Mouse (Mus musculus): ENCODE measurements around the gene Mpped2.

DNA sequence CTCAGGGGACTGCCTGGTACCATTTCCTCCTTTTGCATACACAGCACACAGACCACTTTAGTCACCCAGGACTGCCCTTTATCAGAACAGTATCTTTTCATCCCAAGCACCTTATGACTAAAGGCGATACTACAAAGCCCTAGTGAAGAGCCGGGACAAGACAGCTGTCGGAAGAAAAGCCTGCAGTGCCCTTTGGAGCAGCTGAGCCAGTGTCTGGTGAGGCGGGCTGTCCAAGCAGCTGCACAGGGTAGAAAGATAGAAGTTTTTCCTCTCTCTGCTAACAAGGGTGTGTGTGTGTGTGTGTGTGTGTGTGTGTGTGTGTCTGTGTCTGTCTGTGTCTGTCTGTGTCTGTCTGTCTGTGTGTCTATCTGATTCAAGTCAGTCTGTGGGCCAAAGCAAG, 161.1 kb downstream of the Mpped2 start:
- no peak for TF ChIP-seq POLR2A (IDR thresholded peaks at IDR 0.05; ENCODE audit: control insufficient read depth in 1 of 2, insufficient read depth in 1 of 2, low read depth in 1 of 2, low read length in 2 of 2, poor library complexity in 1 of 2)
- TF ChIP-seq CTCF (IDR thresholded peaks at IDR 0.05 in 2 of 3, conservative IDR thresholded peaks at IDR 0.05 in 1 of 3; ENCODE audit: control insufficient read depth in 1 of 3, insufficient read depth in 1 of 3, low read depth in 2 of 3, low read length in 3 of 3, poor library complexity in 1 of 3, severe bottlenecking in 1 of 3) = no peak
- no peak for TF ChIP-seq GABPA (IDR thresholded peaks at IDR 0.05; ENCODE audit: low read depth, low read length)
- TF ChIP-seq TAL1 (IDR thresholded peaks at IDR 0.05; ENCODE audit: low read length) = no peak
- no peak for TF ChIP-seq NRF1 (IDR thresholded peaks at IDR 0.05; ENCODE audit: insufficient read depth, low read depth, low read length, poor library complexity, severe bottlenecking)
- TF ChIP-seq MAZ (IDR thresholded peaks at IDR 0.05; ENCODE audit: low read depth, low read length) = no peak
- no peak for TF ChIP-seq SIN3A (IDR thresholded peaks at IDR 0.05; ENCODE audit: low read length)
- TF ChIP-seq EP300 (IDR thresholded peaks at IDR 0.05; ENCODE audit: low read depth in 1 of 2, low read length in 2 of 2) = no peak
- no peak for TF ChIP-seq UBTF (IDR thresholded peaks at IDR 0.05; ENCODE audit: borderline replicate concordance, insufficient read depth, low read depth, low read length)
- no peak for TF ChIP-seq ZMIZ1 (IDR thresholded peaks at IDR 0.05; ENCODE audit: low read depth, low read length)
- TF ChIP-seq USF1 (IDR thresholded peaks at IDR 0.05; ENCODE audit: low read depth, low read length) = no peak
- TF ChIP-seq MXI1 (IDR thresholded peaks at IDR 0.05; ENCODE audit: low read depth, low read length) = no peak
- TF ChIP-seq RAD21 (IDR thresholded peaks at IDR 0.05; ENCODE audit: low read depth, low read length) = no peak
